Mouse (Mus musculus) c-Kit-negative CD71-positive TER-119-positive erythroid progenitor cells, embryonic 14.5 days (primary cell): ENCODE results near the gene Cdk20.

Source experiments
- DNase-seq: peaks from one replicate; pipeline ENCODE4 v3.0.0-alpha.2; 2013; ENCODE audit warnings: low read depth, low spot score

The Cdk20 gene

DNA sequence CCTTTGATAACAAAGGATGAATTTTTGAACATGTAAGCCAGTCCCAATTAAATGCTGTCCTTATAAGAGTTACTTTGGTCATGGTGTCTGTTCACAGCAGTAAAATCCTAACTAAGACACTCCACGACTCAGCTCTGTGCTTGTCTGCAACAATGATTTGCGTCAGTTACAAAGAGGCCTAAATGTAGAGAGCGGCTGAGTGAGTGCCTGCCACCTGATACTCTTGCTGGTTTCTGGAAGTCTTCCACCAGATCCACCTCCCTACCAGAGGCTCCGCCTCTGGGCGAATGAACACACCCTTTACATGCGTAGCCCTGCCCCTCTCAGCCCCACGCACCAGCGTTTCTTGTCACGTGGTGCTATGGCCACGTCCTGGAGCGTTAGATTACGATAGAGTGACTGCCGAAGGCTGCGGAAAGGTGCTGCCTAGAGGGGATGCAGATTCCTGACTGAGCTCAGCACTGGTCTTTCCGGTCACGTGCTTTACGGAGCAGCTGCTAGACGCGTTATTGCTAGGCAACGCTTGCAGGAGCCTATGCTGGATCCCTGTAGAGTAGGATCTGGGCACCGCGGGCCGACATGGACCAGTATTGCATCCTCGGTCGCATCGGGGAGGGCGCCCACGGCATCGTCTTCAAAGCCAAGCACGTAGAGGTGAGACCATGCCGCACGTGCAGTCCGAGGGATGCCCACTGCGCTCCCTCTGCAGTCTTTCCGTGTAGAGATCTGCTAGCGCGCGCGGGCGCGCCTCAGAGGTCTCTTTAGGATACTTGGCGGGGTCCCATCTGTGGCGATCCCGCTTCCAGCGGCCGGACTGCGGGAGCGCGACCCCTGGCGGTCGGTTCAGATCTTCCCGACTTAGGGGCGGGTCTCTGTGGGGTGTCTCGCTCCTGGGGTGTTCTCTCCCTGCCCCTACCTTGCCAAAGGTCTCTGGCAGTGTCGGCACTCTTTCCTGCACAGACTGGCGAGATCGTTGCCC, at the start of gene Cdk20:
Gene Cdk20 (plus strand): TSS at position 298 of the 979 bp plus-strand sequence.
- peak; percentile 75 for DNase-seq

DNA sequence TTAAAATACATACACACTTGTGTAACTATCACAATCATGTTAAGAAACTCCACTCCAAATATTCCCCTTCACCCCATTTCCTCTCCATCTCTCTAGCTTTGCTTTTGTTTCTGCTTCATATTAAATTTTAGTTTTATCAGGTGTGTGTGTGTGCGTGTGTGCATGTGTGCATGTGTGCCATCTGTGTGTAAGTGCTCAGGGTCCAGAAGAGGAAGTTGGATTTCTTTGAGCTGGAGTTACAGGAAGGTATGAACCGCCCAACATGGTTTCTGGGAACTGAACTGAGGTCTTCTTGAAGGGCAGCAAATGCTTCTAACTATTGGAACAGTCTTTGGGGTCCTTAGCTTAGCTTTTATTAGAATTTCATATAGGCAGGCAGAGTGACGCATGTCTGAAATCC, 47.2 kb upstream of the Cdk20 start:
- DNase-seq: no peak

DNA sequence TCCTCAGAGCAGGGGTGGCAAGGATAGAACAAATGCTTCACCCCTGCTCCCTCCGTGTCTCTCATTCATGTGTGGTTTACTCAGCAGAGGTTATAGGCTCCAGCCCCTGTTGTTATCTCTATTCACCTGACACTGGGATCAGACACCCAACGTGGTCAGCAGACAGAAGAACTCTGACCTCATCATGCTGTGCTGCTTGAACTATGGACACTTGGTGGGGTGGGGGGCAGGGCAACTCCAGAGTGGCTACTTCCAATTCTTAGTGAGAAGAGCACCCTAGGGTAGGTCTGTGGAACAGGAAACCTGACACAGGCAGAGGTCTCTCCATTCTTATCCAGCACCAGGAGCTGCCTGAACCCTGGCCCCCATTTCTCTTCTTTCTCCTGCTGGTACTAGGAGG, 46.1 kb upstream of the Cdk20 start:
- no peak for DNase-seq

DNA sequence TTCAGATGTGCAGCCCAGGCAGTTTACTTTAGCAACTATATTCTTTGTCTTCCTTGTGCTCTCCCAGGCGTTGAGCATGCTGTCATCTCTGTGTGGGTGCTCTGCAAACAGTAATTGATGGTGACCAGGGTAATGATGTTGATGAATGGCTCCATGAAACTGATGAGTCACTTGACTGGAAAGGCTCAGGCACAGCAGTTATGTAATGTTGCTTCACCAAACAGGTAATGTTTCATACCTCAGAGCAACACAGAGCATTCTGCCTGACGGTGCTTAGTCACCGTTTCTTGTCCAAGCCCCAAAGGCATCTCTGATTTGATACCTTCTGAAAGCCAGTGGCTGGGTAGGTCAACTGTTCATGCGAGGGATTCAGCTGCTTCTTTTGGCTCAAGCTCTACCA, 43.7 kb upstream of the Cdk20 start:
- DNase-seq: no peak

DNA sequence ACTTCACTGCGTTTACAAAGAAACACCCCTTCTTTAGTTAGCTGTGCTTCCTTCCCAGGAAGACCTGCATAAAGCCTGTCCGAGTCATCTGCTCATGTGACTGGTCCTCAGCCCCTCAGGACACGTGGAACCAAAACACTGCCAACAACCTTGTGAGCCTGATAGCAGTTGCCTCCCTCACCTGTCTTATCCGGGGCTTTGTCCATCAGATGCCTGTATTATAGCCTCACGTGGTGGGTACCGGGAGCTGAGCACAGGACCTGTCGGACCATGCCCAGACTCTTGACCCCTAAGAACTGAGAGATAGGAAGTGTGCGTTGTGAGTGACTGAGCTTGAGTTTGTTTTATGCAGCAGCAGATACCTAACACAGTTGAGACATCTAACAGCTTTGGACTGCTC, 35.1 kb upstream of the Cdk20 start:
- no peak for DNase-seq

DNA sequence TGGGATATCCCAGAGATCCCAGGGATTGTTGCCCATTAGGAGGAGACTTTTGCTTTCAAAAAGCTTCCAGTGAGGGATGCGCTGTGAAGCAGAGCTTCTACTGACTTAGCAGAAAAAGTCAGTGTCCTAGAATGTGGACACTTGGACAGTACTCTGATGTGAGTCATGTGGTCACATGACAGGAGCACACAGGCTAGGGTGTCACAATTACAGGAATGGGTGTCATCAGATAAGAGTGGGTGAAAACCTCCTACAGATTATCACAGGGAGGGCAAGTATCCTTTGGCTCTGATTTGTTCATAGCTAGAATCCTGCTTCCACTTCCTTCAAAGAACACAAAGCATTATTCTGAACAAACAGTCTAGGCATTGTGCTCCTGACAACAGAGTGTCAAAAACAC, 34.0 kb upstream of the Cdk20 start:
- no peak for DNase-seq

DNA sequence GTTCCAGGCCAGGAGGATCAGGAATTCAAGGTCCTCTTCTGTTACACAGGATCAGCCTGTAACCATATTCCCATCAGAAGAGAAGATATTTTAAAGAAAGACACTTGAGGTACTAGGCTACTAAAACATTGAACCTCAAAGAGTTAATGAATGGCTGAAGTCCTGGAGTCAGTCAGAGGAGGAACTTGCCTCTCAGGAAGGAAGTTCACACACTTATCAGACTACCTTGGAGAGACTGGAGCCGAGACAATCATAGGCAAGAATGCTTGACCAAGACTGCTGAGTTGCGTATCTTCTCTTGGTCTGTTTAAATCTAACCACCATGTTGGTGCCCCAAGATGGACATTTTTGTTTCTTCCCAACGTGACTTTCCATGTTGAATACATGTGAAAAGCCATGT, 32.2 kb upstream of the Cdk20 start:
- no peak for DNase-seq

DNA sequence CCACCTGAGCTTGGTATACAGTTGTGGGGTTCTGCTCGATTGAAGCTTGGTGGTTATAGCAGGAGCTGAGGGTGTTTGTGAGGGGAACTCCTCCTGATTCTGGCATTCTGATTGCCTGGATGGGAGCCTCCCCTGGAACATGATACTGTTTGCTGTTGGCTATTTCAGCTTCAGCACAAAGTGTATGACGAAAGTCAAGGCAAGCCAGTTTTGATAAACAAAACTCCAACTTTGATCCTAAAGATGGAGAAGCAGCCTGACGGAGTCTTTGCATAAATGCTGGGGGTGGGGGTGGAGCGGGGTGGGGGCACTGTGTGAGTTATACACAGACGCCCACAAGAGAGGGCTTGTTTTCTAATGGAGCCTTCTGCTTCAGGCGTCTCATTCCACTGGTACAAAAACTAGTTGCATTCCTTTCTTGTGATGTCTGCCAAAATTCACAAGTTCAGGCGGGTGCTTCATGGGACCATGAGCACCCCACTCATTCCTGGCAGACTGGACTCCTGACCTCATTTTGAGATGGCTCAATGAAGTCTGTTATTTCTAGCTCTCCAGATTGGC, 31.2 kb upstream of the Cdk20 start:
- DNase-seq: no peak

DNA sequence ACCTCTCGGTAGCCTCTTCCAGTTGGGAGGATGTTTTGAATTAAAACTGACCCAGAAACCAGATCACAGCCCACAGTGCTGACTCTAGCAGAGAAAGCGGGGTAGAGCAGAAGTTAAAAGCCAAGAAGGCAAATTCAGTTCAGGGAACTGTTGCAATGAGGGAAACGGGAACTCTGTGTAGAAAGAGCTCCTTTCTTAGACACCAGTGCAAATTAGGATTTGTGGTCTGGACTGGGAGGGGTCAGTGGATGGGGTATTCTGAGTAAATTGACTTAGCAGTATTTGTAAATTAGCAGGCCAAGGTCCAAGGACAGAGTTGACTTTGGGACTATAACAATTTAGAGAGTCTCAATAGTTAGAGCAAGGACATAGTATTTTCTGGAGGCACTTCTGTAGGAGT, 30.1 kb upstream of the Cdk20 start:
- no peak for DNase-seq

DNA sequence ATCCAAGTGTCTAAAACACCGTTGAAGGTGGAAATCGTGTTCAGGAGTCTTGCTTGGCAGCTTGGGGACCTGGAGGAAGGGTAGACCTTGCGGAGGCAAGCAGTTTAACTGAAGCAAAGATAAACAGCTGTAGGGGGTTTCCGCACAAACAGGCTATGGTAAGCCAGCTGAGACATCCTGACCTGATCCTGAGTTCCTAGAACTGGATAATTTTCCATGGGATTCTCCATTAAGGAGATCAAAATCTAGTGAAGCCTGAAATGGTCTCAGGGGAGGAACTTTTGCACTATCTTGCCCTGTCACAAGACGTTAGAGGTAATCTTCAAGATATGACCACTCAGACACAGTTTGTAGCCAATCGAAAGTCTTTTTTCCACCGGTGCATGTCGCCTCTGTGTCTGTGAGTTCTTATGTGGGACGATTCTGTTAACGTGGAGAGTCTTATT, 29.6 kb upstream of the Cdk20 start:
- no peak for DNase-seq

DNA sequence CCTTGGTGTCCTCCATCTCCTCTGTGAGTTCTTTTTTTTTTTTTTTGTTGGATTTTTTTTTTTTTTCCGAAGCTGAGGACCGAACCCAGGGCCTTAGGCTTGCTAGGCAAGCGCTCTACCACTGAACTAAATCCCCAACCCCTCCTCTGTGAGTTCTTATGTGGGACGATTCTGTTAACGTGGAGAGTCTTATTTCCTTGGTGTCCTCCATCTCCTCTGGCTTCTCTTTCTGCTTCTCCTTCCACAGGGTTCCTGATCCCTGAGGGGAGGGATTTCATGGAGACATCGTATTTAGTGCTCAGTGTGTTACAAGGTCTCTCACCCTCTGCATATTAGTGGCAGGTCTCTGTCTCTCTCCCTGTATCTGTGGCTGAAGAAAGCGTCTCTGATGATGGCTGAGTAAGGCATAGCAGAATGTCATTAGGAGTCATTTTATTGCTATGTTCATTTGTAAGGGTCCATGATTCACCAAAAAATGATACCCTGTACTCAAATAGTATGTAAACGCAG, 29.1 kb upstream of the Cdk20 start:
- DNase-seq: no peak

DNA sequence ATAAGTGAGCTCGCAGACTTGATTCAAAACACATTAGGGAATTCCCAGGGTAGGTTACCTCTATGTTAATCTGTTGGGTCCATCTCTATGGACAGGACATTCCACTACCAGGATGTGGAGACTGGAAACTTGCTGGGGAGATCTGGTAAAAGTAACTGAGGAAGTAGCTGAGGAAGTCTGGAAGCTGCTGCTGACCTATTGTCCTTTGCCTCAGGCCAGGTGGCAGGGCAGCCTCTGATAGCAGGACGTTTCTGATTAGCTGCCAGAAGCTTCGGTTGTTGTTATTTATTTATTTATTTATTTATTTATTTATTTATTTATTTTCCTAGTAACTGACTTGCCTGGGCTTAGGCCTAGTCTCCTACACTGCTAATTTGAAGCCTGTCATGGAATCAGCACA, 28.6 kb upstream of the Cdk20 start:
- DNase-seq: no peak

DNA sequence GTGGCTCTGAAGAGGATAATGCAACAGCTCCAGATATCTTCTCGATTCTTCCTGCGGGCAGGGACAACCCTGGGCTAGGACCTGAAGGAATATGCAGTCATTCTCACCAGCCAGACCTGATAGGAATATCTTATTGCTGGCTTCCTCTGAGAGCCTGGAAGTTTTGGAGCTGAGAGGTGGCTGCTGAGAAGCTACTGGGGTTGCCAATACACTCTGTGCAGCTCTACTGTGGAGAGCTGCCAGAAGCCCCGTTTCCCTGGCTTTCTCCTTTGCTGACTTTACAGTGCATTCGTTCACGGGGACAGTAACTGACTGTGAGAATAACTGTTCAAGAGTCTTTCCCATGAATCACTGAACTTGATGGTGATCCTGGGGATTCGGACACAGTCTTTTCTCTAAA, 26.6 kb upstream of the Cdk20 start:
- no peak for DNase-seq

DNA sequence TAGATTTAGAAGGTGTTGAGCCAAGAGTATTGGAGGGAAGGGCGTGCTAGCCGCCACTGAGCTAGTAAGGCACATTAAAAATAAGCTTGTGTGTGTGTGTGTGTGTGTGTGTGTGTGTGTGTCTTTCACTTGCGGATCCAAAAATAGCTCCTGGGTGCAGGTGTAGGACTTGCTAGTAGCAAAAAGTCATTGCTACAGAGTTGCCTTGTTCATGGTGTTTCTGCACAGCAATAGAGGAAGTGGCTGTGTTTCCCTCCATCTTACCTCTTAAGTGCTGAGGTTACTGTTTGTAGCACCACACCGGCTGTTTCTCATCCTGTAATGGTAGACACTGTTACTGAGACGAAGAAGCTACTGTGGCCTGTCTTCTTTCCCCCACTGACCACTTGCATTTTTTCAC, 24.1 kb upstream of the Cdk20 start:
- no peak for DNase-seq

DNA sequence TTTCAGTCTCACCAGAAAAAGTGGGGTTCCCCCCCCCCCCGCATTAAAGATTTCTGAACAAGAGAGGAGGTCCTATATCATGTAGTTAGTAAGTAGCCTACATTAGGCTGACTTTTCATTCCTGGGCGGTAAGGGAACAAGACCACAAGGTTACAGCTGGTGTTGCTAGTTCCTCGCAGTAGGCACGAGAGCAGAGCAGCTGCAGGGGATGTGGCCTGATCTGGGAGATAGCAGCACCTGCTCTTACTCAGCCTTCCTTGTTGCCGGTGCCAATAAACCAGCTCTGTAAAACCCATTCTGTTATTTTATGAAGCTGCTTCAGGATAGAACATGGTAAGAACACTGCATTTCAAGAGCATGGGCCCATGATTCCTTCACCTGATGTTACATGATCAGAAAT, 21.5 kb upstream of the Cdk20 start:
- no peak for DNase-seq

DNA sequence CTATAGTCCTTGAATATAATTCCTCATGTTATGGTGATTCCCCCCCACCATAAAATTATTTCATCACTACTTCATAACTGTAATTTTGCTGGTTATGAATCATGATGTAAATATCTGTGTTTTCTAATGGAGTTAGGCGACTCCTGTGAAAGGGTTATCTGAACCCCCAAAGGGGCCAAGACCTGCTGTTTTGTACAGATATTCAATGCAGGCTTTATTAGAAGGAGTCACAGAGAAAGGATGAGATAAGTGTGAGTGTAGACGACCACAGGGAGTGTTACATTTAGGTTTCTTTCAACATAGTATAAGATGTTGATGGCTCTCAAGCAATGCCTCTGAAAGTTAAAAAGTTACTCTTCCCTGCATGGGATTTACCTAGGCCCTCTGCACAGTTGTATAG, 20.8 kb upstream of the Cdk20 start:
- no peak for DNase-seq

DNA sequence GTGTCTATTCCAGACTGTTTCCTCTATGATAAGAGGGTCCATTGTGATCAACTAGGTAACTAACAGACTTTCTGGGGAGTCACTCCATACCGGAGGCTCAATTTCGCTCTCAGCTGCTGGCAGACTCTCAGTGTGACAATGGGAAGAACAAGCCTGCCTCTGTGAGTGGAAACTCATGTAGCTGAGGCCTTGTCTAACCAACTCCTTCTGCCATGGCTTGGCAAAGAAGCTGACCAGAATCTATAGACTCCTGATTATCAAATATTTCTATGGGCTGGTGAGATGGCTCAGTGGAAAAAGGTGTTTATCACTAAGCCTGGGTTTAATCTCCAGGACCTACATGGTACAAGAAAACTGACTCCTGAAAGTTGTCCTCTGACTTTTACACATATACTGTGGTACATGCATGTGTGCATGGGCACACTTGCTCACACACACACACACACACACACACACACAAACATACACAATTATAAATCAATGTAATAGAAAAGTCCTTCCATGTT, 19.3 kb upstream of the Cdk20 start:
- DNase-seq: no peak

DNA sequence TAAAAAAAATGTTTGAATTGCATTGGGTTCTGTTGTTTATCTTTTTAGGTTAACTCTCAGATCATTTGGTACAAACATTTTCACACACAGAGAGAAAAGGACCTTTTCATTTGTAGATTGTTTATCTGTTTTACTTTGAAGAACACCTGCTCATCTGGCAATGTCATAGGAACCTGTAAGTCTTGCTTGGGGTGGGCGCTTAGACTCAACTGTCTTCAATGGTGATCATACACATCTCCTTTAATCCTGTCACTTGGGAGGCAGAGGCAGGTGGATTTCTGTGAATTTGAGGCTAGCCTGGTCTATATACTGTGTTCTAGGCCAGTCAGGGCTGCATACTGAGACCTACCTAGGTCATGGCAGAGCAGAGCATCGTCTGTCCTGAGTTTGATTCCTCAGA, 16.5 kb upstream of the Cdk20 start:
- DNase-seq: no peak

DNA sequence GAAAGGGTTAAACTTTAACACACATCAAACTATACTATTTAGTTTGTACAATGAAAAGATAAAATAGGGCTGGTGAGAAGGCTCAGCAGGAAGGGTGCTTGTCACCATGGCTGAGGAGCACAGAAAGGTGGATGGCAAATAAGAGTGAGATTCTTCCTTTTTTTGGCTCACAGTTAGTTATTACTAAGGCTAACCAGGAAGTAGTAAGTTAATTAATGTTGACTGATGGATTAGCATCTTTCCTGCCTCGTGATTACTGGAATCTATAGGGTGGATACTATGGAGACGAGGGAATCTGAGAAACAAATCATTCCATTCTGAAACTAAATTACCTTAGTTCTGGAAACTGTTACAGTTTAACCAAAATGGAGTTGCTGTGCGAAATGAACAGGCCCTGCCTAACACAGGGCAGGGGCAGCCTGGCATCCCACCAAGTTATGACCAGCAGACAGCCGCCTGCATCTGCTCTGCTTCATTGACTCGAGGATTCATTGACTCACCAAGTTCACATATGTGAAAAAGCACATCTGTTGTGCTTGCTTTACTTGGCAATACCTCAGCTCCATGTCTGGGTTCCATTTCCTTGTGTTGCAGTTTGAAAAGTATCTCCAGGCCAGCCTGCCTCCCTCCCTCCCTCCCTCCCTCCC, 15.0 kb upstream of the Cdk20 start:
- no peak for DNase-seq

DNA sequence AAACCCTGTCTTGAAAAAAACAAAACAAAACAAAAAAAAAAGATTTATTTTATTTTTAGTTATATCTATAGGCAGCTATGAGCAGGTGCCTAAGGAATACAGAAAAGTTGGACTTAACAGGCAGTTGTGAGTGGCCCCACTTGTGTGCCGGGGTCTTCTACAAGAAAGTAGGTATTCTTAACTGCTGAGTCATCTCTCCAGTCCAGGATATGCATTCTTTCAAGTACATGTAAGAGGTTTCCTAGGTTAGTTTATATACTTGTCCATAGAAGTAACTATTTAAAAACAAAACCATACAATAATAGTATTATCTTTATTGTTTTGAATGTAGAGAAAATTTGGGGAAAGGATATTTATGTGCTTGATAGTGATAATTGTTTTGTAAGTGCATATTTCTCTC, 11.3 kb upstream of the Cdk20 start:
- DNase-seq: no peak

DNA sequence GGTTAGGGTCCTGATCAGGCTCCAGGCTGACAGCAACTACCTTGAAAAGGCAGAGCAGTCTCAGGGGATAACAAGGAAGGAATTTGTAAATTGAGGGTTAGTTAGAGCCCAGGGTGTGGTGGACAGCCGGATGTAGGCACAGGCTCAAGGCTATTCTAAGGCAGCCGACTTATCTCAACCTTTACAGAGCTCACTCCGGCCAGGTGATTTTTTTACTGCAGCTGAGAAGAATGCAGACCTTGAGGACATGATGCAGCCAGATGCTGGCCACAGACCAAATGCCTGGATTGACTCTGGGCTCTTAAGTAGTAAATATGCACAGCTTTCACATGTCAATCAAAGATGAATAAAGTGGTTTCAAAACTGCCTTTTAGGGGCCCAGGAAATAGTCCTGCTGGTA, 10.7 kb upstream of the Cdk20 start:
- DNase-seq: no peak

DNA sequence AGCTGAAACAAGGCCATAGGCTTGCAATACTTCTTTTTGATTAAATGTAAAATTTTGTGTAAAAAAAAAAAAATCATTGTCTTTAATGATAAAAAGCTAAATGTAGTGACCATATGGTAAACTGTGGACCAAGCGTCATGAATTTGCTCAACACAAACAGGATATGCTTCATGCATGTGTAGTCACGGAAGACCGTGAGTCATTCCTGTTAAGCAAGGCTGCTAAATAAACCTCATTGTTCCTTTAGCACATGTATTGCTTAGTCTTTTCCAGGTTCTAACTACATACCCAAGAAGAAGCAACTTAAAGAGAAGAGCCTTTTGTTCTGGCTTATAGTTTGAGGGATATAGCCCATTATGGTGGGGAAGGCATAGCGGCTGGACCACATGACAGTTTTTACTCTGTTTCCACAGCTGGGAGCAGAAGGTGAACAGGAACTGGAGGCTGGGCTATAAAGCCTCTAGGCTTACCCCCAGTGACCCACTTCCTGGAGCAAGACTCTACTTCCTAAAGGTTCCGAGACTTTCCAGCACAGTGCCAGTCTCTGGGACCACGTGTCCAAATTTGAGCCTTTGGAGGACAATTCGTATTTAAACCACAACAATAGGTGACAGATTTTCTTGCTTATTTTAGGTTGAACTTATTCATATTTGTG, 10.0 kb upstream of the Cdk20 start:
- DNase-seq: no peak
